Mouse (Mus musculus): ENCODE data around the gene Slc44a3.
"Not testable (repeated sequence)": the region's sequence is repeated elsewhere in the genome, so short reads cannot be mapped to it uniquely, and the experiment has no call there.

Gene Slc44a3

DNA sequence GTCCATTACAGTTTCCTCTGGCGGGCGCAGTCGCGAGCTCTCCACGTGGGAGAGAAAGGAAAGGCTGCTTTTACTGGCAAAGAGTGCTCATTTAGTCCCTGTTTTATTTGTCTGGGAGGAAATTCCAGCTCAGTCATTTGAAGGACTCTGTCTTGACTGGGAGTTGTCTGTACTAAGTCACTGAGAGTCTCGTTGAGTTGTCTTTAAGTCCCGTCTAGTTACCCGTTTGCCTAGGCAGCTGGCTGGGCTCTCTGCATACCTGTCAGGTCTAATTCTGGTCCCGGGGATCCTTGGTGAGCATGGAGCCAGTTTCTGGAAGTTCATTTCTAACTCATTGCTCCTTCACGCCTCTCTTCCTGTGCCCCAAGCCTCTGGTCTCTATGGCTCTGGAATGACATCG lies 20.5 kb upstream of the Slc44a3 start:
- in situ Hi-C loops (cut with MseI, MboI): loop anchor here (5.0 kb wide), 1 partner anchor 185 kb away; no protein-coding TSS in a partner anchor

DNA sequence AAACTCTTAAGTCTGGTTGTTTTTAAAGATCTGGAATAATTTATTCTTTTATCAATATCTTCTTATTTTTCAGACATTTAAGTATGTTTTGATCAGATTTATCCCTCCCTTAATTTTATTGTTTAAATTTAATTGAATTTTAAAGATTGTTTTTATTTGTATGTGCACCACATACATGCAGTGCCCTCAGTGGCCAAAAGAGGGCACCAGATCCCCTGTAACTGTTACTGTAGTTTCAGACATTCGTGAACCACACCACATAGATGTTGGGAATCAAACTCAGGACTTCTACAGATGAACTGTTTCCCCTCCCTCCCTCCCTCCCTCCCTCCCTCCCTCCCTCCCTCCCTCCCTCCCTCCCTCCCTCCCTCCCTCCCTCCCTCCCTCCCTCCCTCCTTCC lies 18.2 kb upstream of the Slc44a3 start:
- in situ Hi-C loops (cut with MseI, MboI): loop anchor here (5.0 kb wide), 1 partner anchor 187 kb away; no protein-coding TSS in a partner anchor

DNA sequence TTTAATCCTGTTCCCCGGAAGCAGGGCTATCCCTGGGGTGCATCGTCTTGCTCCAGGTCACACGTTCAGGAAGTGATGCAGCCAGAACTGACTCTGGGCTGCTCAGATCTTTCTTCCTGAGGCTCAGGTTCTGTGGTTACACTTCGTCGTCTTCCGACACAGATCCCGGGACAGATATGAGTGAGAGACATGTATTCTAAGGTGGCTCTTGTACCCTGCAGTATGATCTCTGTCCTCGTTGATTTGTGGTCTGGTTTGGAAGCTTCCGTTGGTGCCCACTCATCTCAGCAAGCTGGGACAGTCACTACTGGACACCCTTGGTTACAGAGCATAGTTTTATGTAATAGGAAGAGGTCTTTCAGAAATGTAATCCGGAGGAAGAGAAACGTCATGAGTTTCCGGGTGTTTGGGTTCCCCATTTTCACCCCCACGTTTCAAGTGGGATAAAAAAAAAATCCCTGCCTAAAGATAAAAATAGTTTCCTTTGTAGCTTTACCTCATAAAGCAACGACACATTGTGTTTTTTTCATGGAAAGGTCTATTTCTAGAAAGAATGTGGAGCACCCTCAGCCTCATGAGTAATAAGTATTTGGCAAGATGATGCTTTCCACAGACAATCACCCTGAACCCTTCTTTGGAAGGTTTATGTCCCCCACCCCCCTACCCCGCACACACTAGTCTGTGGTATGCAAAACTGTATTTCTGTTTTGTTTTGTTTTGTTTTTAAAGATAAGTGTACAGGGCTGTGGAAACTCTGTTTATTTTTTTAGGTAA lies 15.8 kb upstream of the Slc44a3 start:
- in situ Hi-C loops (cut with MseI, MboI): no loop called here

DNA sequence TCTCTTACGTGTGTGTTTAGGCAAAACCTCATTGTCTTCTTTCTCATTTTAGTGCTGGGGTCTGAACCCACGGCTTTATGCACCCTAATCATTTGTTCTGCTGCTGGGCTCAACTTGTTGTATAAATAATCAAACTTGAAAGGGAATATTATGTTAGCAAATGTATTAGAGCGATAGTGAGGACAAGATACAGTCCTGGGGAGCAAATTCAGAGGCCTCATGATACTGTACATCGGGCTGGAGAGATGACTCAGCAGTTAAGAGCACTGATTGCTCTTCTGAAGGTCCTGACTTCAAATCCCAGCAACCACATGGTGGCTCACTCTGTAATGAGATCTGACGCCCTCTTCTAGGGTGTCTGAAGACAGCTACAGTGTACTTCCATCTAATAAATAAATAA lies 8.4 kb upstream of the Slc44a3 start:
- in situ Hi-C loops (cut with MseI, MboI): no loop called here

GRCm38 (mm10) chr3:121539871-121540431 lies 7.7 kb upstream of the Slc44a3 start:
- in situ Hi-C loops (cut with MseI, MboI): no loop called here

- in situ Hi-C loops (cut with MseI, MboI): not testable (repeated sequence)
Observed at GRCm38 (mm10) chr3:121538847-121539246, 6.6 kb upstream of the Slc44a3 start.

GRCm38 (mm10) chr3:121537996-121538395 lies 5.8 kb upstream of the Slc44a3 start:
- in situ Hi-C loops (cut with MseI, MboI): no loop called here

- in situ Hi-C loops (cut with MseI, MboI): no loop called here
Observed at GRCm38 (mm10) chr3:121536803-121537202, 4.6 kb upstream of the Slc44a3 start.

- in situ Hi-C loops (cut with MseI, MboI): no loop called here
Observed at GRCm38 (mm10) chr3:121535813-121536504, 3.8 kb upstream of the Slc44a3 start.

DNA sequence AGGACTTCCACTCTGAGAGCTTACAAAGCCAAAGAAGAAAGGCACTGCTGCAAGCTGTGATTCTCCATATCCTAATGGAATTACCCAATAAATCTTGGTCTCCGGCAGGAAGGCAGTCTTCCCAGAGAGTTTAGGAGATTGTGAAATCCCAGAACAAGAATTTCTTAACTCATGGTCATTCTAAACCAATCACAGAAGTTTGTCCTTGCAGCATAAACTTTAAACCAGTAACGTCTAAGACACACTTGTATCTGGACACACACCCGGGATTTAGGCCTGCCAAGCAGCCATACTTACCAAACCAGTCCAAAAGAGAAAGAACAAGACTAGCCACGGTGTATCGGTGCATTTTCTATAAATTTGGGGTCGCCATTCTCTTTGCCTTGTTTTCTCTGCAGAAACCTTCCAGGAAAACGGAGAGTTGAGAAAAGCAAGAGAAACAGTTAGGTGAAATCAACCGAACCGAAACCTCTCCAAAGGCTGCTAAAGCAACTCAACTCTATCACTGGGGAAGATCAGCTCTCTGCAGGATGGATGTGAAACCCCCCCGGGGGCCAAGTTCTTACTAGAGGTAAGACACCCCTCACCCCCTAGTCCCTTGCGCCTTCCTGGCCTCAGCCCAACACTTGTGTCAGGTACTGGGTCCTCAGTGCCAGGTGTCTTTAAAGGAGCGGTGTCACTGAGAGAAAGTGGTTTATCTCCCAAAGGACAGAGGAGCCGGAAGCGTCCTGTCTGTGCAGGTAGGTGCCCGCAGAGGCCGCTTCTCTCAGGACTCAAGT lies 645 bp downstream of the Slc44a3 start:
- in situ Hi-C loops (cut with MseI, MboI): no loop called here

DNA sequence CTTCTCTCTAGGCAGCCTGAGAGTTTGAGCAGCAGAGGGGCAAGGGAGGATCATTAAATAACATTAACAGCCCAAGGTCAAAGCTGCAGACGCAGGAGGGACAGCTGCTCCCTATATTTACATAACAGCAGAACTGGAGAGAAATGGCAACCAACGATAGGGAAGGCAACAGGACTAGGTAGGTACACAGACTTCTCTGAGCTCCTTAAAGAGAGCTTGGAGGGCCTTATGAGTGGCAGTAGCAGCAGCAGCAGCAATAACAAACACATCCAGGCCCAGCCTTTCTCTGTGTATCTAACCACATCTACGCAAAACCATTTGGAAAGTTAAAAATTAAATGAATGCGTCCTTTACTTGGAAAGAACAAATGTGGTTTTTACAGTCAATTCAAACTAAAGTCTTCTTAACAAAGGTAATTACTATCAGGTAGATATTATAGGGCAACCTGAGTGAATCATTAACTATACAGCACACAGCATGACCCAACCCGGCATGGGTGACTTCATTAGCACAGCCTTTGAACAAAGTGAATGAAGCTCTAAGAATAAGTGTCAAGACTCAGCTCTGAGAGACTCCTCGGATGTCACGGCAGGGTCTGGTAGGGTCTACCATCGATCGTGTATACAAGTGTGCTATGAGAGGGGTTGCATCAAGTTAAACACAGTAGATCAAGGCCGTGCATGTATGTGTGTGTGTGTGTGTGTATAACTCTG lies 1.5 kb downstream of the Slc44a3 start:
- in situ Hi-C loops (cut with MseI, MboI): no loop called here

- in situ Hi-C loops (cut with MseI, MboI): no loop called here
Observed at GRCm38 (mm10) chr3:121526096-121527093, 5.8 kb downstream of the Slc44a3 start.

GRCm38 (mm10) chr3:121521633-121522125 lies 10.5 kb downstream of the Slc44a3 start:
- in situ Hi-C loops (cut with MseI, MboI): loop anchor here in 1 of 2 experiments (25.0 kb wide), 1 partner anchor 359 kb away; the partner anchor contains the start of gene Rwdd3

DNA sequence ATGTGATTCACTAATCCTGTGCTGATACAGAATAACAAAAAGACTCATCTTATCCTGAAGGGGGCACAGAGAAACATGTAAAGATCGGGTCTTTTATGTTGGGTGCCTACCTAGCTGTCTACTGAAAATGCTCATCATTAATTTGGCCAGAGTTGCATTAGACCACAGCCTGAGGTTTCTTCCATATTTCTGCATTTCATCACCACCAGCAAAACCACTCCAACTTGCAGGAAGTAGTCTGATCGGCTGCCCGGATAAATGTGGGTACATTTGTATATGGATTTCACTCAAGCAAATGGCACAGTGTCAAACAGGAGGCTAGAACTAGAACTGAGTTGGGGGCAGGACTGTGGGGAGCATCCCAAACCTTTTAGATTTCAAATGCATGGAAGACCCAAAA lies 11.1 kb downstream of the Slc44a3 start:
- in situ Hi-C loops (cut with MseI, MboI): loop anchor here in 1 of 2 experiments (25.0 kb wide), 1 partner anchor 359 kb away; the partner anchor contains the start of gene Rwdd3

GRCm38 (mm10) chr3:121517030-121517429 lies 15.2 kb downstream of the Slc44a3 start:
- in situ Hi-C loops (cut with MseI, MboI): loop anchor here in 1 of 2 experiments (25.0 kb wide), 1 partner anchor 355 kb away; the partner anchor contains the start of gene Rwdd3

- in situ Hi-C loops (cut with MseI, MboI): loop anchor here in 1 of 2 experiments (25.0 kb wide), 1 partner anchor 347 kb away; the partner anchor contains the start of gene Rwdd3
Observed at GRCm38 (mm10) chr3:121509141-121509540, 23.1 kb downstream of the Slc44a3 start.

- in situ Hi-C loops (cut with MseI, MboI): loop anchor here in 1 of 2 experiments (25.0 kb wide), 1 partner anchor 345 kb away; the partner anchor contains the start of gene Rwdd3
Observed at GRCm38 (mm10) chr3:121507678-121508077, 24.5 kb downstream of the Slc44a3 start.

DNA sequence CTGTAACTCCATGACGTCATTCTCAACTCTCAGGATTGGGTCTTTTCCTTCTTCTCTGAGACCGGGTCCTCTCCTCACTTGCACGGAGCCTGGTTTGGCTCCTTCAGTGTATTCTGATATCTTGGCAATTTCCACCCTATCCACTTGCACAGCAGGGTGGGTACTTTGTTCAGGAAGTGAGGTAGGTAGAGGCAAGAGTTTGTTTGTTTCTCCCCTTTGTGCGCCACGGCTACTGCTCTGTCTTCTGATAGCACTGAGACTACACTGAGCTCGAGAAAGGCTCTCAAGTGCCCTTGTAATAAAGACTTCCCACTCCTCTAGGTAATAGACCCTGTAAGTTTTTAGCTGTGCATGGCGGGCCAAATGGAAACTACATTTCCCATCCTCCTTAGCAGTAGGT lies 25.4 kb downstream of the Slc44a3 start:
- in situ Hi-C loops (cut with MseI, MboI): loop anchor here in 1 of 2 experiments (25.0 kb wide), 1 partner anchor 344 kb away; the partner anchor contains the start of gene Rwdd3

DNA sequence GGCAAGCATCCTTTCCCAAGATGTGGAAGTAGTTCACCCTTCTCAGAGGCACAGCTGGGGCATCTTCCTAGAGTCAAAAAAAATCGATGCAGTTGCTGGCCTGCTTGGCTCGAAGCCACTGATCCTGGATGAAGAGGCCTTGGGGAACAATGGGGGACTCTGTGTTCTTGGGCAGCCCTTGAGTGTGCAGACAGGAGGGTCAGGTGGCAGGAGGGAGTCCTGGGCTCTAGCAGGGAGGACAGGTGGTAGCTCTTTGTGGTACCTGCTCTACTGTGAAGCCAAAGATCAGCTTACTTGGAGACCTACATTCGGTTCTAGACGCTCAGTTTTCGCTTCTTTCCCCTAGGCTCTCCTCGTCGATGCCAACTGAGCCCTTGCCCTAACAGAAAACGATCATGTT lies 26.0 kb downstream of the Slc44a3 start:
- in situ Hi-C loops (cut with MseI, MboI): loop anchor here in 1 of 2 experiments (25.0 kb wide), 1 partner anchor 344 kb away; the partner anchor contains the start of gene Rwdd3
